ENCODE assay signal across 24 mouse cellular contexts in genomic region chr4:120053026-120054005, GRCm38 (mm10). TPM values are rescaled to one million over a fixed set of nuclear protein-coding genes. Genes with fewer than 3 reads are reported as not detected.
DNase-seq lines count a peak whose midpoint lies in the region; ATAC-seq and TF ChIP-seq lines count a peak whose summit lies in the region.
"Had no signal": no experiment of that assay in that cellular context is flagged by ENCODE, and none has a peak within 500 bp of the region (broad histone marks: within the 10 kb centered on the region; RNA-seq: fewer than 3 reads in every experiment).

No protein-coding gene starts in this region.

- TF ChIP-seq POLR2A in bone marrow, adult 2 months (IDR thresholded peaks at IDR 0.05; ENCODE audit: borderline replicate concordance, control insufficient read depth, low read depth, low read length), result no peak

- ATAC-seq in megakaryocyte, adult 5-6 weeks (ENCODE audit: poor library complexity, severe bottlenecking), result peak; percentile 43
- ATAC-seq in frontal cortex, adult (ENCODE audit: low TSS enrichment), result no peak
- no peak for ATAC-seq in heart, embryonic 11.5 days (replicated peaks; ENCODE audit: insufficient number of reproducible peaks, low FRiP score, low TSS enrichment)
- ATAC-seq: forebrain, embryonic 13.5 days had no signal

- peak overlapping the region; percentile 74 for H3K27ac ChIP-seq in bone marrow, adult 2 months (ENCODE audit: control insufficient read depth, insufficient read depth, low read depth, low read length, poor library complexity)
- no peak overlapping the region for H3K27ac ChIP-seq in heart, embryonic 11.5 days (ENCODE audit: low read depth, low read length)
- H3K27ac ChIP-seq: forebrain, embryonic 13.5 days; heart, embryonic 13.5 days had no signal

- TF ChIP-seq CTCF in bone marrow, adult 2 months (IDR thresholded peaks at IDR 0.05; ENCODE audit: control insufficient read depth, insufficient read depth, low read length), result no peak

- H3K9me3 ChIP-seq in heart, embryonic 11.5 days (replicated peaks; ENCODE audit: control insufficient read depth, low read length), result no peaks in the 10 kb centered on the region
- H3K9me3 ChIP-seq: forebrain, embryonic 13.5 days; heart, embryonic 13.5 days had no signal

- intact Hi-C loops in left cerebral cortex, postnatal 4 days (cut with DNase I), result no loop called here

- H3K4me1 ChIP-seq in bone marrow, adult 2 months (ENCODE audit: control insufficient read depth, insufficient read depth, low read length), result peaks cover 2% of the 10 kb centered on the region
- H3K4me1 ChIP-seq in heart, embryonic 11.5 days (ENCODE audit: control insufficient read depth, insufficient read depth, low read length), result no peaks in the 10 kb centered on the region
- H3K4me1 ChIP-seq: forebrain, embryonic 13.5 days; heart, embryonic 13.5 days had no signal

- WGBS in bone marrow, adult 2 months, result 16% methylated on average over 11 of the region's 11 CpGs
- 81% methylated on average over 11 of the region's 11 CpGs for WGBS in heart, embryonic 11.5 days (ENCODE audit: insufficient replicate concordance)

- H3K36me3 ChIP-seq in splenic B cell, adult 2 months (ENCODE audit: control insufficient read depth, insufficient read depth, low read length, poor library complexity, severe bottlenecking), result no peaks in the 10 kb centered on the region
- H3K36me3 ChIP-seq in heart, embryonic 11.5 days (ENCODE audit: control insufficient read depth, insufficient read depth, low read length), result no peaks in the 10 kb centered on the region
- H3K36me3 ChIP-seq: heart, embryonic 13.5 days had no signal

- DNase-seq in spleen, adult 12 weeks (ENCODE audit: low spot score), result peak; percentile 9
- no peak for DNase-seq in spleen, postnatal 4 days (ENCODE audit: low spot score in 2 of 2)
- DNase-seq in splenic B cell, adult 2 months (ENCODE audit: low read depth, low spot score), result peak; percentile 86
- DNase-seq in left cerebral cortex, postnatal 4 days, result no peak
- DNase-seq: adrenal gland, postnatal 10 days; cerebellum, adult 9-10 months; heart, postnatal 4 days; kidney, adult 9 months; lung, embryonic 14.5 days had no signal

- H3K9ac ChIP-seq in heart, embryonic 11.5 days (ENCODE audit: low read depth, low read length), result no peak overlapping the region
- H3K9ac ChIP-seq: forebrain, embryonic 13.5 days; heart, embryonic 13.5 days; lung, embryonic 14.5 days had no signal

- no peak overlapping the region for H3K4me2 ChIP-seq in heart, embryonic 11.5 days
- H3K4me2 ChIP-seq: forebrain, embryonic 13.5 days; heart, embryonic 13.5 days; liver, embryonic 11.5 days; lung, embryonic 14.5 days had no signal

- no peak overlapping the region for H3K4me3 ChIP-seq in bone marrow, adult 2 months (replicated peaks; ENCODE audit: control insufficient read depth, low read depth, low read length)
- H3K4me3 ChIP-seq in heart, embryonic 11.5 days (ENCODE audit: low read depth, low read length), result no peak overlapping the region
- H3K4me3 ChIP-seq: forebrain, embryonic 13.5 days; heart, embryonic 13.5 days; megakaryocyte, embryonic 14.5 days had no signal

- no peaks in the 10 kb centered on the region for H3K27me3 ChIP-seq in splenic B cell, adult 2 months (ENCODE audit: control insufficient read depth, insufficient read depth, low read length, poor library complexity, severe bottlenecking)
- no peaks in the 10 kb centered on the region for H3K27me3 ChIP-seq in heart, embryonic 11.5 days (ENCODE audit: control insufficient read depth, insufficient read depth, low read length)
- H3K27me3 ChIP-seq: forebrain, embryonic 13.5 days; heart, embryonic 13.5 days had no signal

RNA-seq across cellular contexts. Expression of gene AL607142.1, which starts 11.5 kb away (rescaled TPM):
- polyA plus RNA-seq in bone marrow, adult 2 months (2011; ENCODE audit: insufficient read depth, insufficient read length, low replicate concordance, missing spikeins), result not detected in 2 replicates
- not detected in 2 replicates for total RNA-seq in megakaryocyte, adult 5-6 weeks (2015)
- not detected in 2 replicates for total RNA-seq in megakaryocyte, adult 5-6 weeks (2017)
- not detected in 2 replicates for polyA plus RNA-seq in heart, embryonic 11.5 days (2014; fragmentation: Nextera tagmentation; extraction: Ambion mirVana)
- not detected for total RNA-seq in left cerebral cortex, postnatal 4 days (2021)
- total RNA-seq: adrenal gland, postnatal 10 days; heart, postnatal 4 days; layer of hippocampus, postnatal 14 days; left cerebral cortex, postnatal 14 days; midbrain, postnatal 0 days had no signal
- polyA plus RNA-seq: forebrain, embryonic 13.5 days; gonadal fat pad, adult 2 months; heart, embryonic 13.5 days; intestine, embryonic 14.5 days; liver, embryonic 11.5 days; lung, embryonic 14.5 days; midbrain, postnatal 0 days; neural tube, embryonic 11.5 days; stomach, embryonic 16.5 days had no signal

Comparison
In these comparisons a context has a peak if more than half of its experiments do, and no peak if none do; other contexts are left out.
1. DNase-seq: peak in spleen, adult 12 weeks (single experiment) and splenic B cell, adult 2 months (single experiment); none in spleen, postnatal 4 days (0 of 2) and left cerebral cortex, postnatal 4 days (single experiment).